Mouse (Mus musculus): Measurements from ENCODE around the gene Tom1l2. TPM values are rescaled to one million over a fixed set of nuclear protein-coding genes. Genes with fewer than 3 reads are reported as not detected.

Gene Tom1l2
- polyA plus RNA-seq, 1 experiment from 2014 or later, result 19.3 TPM

- no peak overlapping the region for H3K27ac ChIP-seq
- H3K4me3 ChIP-seq, result no peak overlapping the region
- H3K27me3 ChIP-seq (ENCODE audit: insufficient read depth, poor library complexity, severe bottlenecking), result no peaks in the 10 kb centered on the region
- WGBS, result 88% methylated on average over 2 of the region's 2 CpGs
- H3K9me3 ChIP-seq, result no peaks in the 10 kb centered on the region
- no peaks in the 10 kb centered on the region for H3K4me1 ChIP-seq
- no peak for DNase-seq (ENCODE audit: low spot score)
- no peaks in the 10 kb centered on the region for H3K36me3 ChIP-seq
Observed at GRCm38 (mm10) chr11:60335771-60336170, 16.9 kb downstream of the Tom1l2 start.

- no peaks in the 10 kb centered on the region for H3K27me3 ChIP-seq (ENCODE audit: insufficient read depth, poor library complexity, severe bottlenecking)
- H3K36me3 ChIP-seq, result no peaks in the 10 kb centered on the region
- no peak for DNase-seq (ENCODE audit: low spot score)
- no peaks in the 10 kb centered on the region for H3K9me3 ChIP-seq
- no peak overlapping the region for H3K27ac ChIP-seq
- H3K4me3 ChIP-seq, result no peak overlapping the region
- H3K4me1 ChIP-seq, result no peaks in the 10 kb centered on the region
- WGBS, result 77% methylated on average over 3 of the region's 3 CpGs
Observed at GRCm38 (mm10) chr11:60334124-60334523, 18.6 kb downstream of the Tom1l2 start.

DNA sequence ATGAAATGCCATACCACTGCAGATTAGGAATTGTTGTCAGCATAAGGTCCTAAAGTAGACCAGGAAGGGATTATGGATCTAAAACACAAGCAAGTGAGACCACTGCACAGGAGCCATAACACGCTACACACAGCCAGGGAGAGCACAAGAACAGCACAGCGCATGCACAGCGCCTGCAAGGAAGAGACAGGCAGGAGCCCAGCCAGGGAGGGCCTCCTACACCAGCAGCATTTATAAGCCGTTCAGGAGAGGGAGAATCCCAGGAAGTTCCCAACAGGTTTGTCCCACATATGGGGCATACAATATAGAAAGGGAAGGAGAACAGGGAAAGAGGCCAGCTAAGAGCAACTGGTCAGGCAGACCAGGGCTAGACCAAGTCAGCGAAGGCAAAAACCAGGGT is 19.2 kb downstream of the Tom1l2 start:
- no peak overlapping the region for H3K27ac ChIP-seq
- no peaks in the 10 kb centered on the region for H3K27me3 ChIP-seq (ENCODE audit: insufficient read depth, poor library complexity, severe bottlenecking)
- no peak overlapping the region for H3K4me3 ChIP-seq
- no peak for DNase-seq (ENCODE audit: low spot score)
- H3K4me1 ChIP-seq, result no peaks in the 10 kb centered on the region
- peaks cover 3% of the 10 kb centered on the region; the same call in 1 of the 2 replicates for H3K36me3 ChIP-seq
- 86% methylated on average over 5 of the region's 5 CpGs for WGBS
- H3K9me3 ChIP-seq, result no peaks in the 10 kb centered on the region

GRCm38 (mm10) chr11:60330551-60330950 is 22.2 kb downstream of the Tom1l2 start:
- 80% methylated on average over 4 of the region's 4 CpGs for WGBS
- Histone ChIP-seq H3K4me1 (0 out of 2 replicates have a peak, but pooled peaks cover 2% of the 10 kb centered on the region), H3K27me3 (ENCODE audit: insufficient read depth, poor library complexity, severe bottlenecking) (no peaks in the 10 kb centered on the region), H3K27ac (no peak overlapping the region), H3K9me3 (no peaks in the 10 kb centered on the region), H3K4me3 (no peak overlapping the region), H3K36me3 (peaks cover 3% of the 10 kb centered on the region; the same call in 1 of the 2 replicates)
- no peak for DNase-seq (ENCODE audit: low spot score)

- Histone ChIP-seq H3K4me1 (peaks cover 15% of the 10 kb centered on the region), H3K36me3 (peaks cover under 1% of the 10 kb centered on the region; the same call in 1 of the 2 replicates)
Observed at GRCm38 (mm10) chr11:60323731-60324130, 29.0 kb downstream of the Tom1l2 start.

DNA sequence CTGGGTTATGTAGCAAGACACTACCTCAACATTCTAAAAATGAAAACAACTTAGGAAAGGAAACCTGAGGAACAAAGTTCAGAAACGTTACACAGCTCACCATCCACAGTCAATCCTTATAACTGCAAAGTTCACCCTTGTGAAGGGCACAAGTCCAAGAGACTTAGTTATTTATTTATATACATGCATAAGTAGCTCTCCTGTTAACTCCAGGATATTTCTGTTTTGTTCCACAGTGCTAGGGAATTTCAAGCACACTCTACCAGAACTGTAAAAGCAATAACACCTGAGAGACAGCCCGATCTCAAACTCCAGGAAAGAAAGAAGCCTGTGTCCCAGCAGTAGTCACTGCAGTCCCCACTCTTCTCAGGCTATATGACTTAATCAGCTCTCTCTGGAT is 31.3 kb downstream of the Tom1l2 start:
- H3K27ac ChIP-seq, result no peak overlapping the region
- peaks cover 20% of the 10 kb centered on the region for H3K4me1 ChIP-seq
- no peak overlapping the region for H3K4me3 ChIP-seq
- H3K9me3 ChIP-seq, result no peaks in the 10 kb centered on the region
- no peak for DNase-seq (ENCODE audit: low spot score)
- 71% methylated on average over 2 of the region's 2 CpGs for WGBS
- H3K36me3 ChIP-seq, result no peaks in the 10 kb centered on the region
- H3K27me3 ChIP-seq (ENCODE audit: insufficient read depth, poor library complexity, severe bottlenecking), result no peaks in the 10 kb centered on the region

More at GRCm38 (mm10) chr11:60323731-60324130, 29.0 kb downstream of the Tom1l2 start:
- DNase-seq (ENCODE audit: low spot score), result no peak
- Histone ChIP-seq H3K27ac (no peak overlapping the region), H3K4me3 (no peak overlapping the region), H3K27me3 (ENCODE audit: insufficient read depth, poor library complexity, severe bottlenecking) (no peaks in the 10 kb centered on the region), H3K9me3 (no peaks in the 10 kb centered on the region)

DNA sequence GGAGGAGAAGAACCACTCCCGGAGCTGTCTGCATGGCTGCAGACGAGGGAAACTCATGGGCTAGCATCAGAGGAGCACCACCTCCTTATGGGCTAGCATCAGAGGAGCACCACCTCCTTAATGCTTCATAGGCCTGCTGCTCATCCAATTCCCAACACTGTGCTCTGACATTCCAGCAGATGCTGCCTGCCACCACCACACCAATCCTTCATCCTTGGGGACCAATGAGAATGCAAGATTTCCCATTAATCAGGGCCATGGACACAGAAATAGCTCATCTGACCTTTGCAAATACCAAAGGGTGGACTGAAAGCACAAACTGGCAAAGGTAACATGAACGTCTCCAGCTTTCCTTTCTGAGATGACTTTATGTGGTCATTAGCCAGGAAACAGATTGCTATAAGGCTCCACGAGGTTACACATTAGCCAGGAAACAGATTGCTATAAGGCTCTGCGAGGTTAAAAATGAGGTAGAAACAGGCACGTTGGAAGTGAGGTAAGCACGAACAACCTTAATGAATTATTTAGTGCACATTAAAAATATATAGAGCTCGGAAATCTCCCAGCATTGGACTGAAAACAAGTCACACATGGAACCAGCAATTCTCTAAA is 32.2 kb downstream of the Tom1l2 start:
- no peak for DNase-seq (ENCODE audit: low spot score)
- Histone ChIP-seq H3K27ac (no peak overlapping the region), H3K9me3 (no peaks in the 10 kb centered on the region), H3K4me3 (no peak overlapping the region), H3K4me1 (peaks cover 18% of the 10 kb centered on the region), H3K36me3 (no peaks in the 10 kb centered on the region), H3K27me3 (ENCODE audit: insufficient read depth, poor library complexity, severe bottlenecking) (no peaks in the 10 kb centered on the region)
- WGBS, result 79% methylated on average over 8 of the region's 8 CpGs

- no peak overlapping the region for H3K4me3 ChIP-seq
- no peaks in the 10 kb centered on the region for H3K27me3 ChIP-seq (ENCODE audit: insufficient read depth, poor library complexity, severe bottlenecking)
- no peak for DNase-seq (ENCODE audit: low spot score)
- H3K36me3 ChIP-seq, result no peaks in the 10 kb centered on the region
- H3K4me1 ChIP-seq, result peaks cover 18% of the 10 kb centered on the region
- WGBS, result 81% methylated on average over 10 of the region's 10 CpGs
- no peaks in the 10 kb centered on the region for H3K9me3 ChIP-seq
- H3K27ac ChIP-seq, result no peak overlapping the region
Observed at GRCm38 (mm10) chr11:60319257-60320066, 33.2 kb downstream of the Tom1l2 start.

- 47% methylated on average over 5 of the region's 5 CpGs for WGBS
- no peak overlapping the region for H3K4me3 ChIP-seq
- DNase-seq (ENCODE audit: low spot score), result no peak
- H3K9me3 ChIP-seq, result no peaks in the 10 kb centered on the region
- peaks cover 18% of the 10 kb centered on the region for H3K4me1 ChIP-seq
- H3K27ac ChIP-seq, result no peak overlapping the region
- no peaks in the 10 kb centered on the region for H3K36me3 ChIP-seq
- H3K27me3 ChIP-seq (ENCODE audit: insufficient read depth, poor library complexity, severe bottlenecking), result no peaks in the 10 kb centered on the region
Observed at GRCm38 (mm10) chr11:60318716-60319115, 34.0 kb downstream of the Tom1l2 start.

GRCm38 (mm10) chr11:60317376-60318102 is 35.2 kb downstream of the Tom1l2 start:
- H3K4me1 ChIP-seq, result peaks cover 25% of the 10 kb centered on the region
- H3K27me3 ChIP-seq (ENCODE audit: insufficient read depth, poor library complexity, severe bottlenecking), result no peaks in the 10 kb centered on the region
- H3K9me3 ChIP-seq, result no peaks in the 10 kb centered on the region
- H3K4me3 ChIP-seq, result no peak overlapping the region
- H3K27ac ChIP-seq, result no peak overlapping the region
- DNase-seq (ENCODE audit: low spot score), result no peak
- WGBS, result 81% methylated on average over 7 of the region's 7 CpGs
- peaks cover 5% of the 10 kb centered on the region; the same call in 1 of the 2 replicates for H3K36me3 ChIP-seq

GRCm38 (mm10) chr11:60316883-60317282 is 35.8 kb downstream of the Tom1l2 start:
- H3K4me1 ChIP-seq, result peaks cover 31% of the 10 kb centered on the region
- 86% methylated on average over 8 of the region's 8 CpGs for WGBS
- no peak overlapping the region for H3K27ac ChIP-seq
- DNase-seq (ENCODE audit: low spot score), result no peak
- H3K4me3 ChIP-seq, result no peak overlapping the region
- peaks cover 5% of the 10 kb centered on the region; the same call in 1 of the 2 replicates for H3K36me3 ChIP-seq
- no peaks in the 10 kb centered on the region for H3K9me3 ChIP-seq
- H3K27me3 ChIP-seq (ENCODE audit: insufficient read depth, poor library complexity, severe bottlenecking), result no peaks in the 10 kb centered on the region

DNA sequence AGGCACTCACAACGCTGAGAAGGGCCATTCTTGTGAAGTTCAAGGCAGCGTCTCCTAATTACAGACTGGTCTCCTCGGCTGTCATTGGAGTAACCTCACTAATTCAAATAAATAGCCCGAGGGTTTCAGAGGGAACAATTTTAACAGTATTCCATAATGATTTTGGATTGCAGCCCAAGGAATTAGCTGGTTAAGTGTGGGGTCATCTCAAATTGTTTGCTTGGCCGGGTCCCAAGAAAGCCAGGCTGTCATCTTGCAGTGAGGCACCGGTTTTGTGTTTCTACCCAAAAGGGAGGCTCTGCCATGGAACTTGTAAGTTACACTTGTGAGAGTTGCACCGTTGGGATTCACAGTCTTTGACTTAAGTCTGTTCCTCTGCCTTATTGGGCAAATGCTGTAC is 36.5 kb downstream of the Tom1l2 start:
- Histone ChIP-seq H3K4me3 (no peak overlapping the region), H3K4me1 (peaks cover 36% of the 10 kb centered on the region), H3K27me3 (ENCODE audit: insufficient read depth, poor library complexity, severe bottlenecking) (no peaks in the 10 kb centered on the region), H3K9me3 (no peaks in the 10 kb centered on the region), H3K36me3 (peaks cover 5% of the 10 kb centered on the region; the same call in 1 of the 2 replicates), H3K27ac (no peak overlapping the region)
- DNase-seq (ENCODE audit: low spot score), result no peak
- WGBS, result 83% methylated on average over 7 of the region's 7 CpGs

Measured in heart, embryonic 10.5 days (tissue).